Mouse (Mus musculus) heart, adult 2 months (tissue): Measurements from ENCODE around the gene Cacna2d1.

Source experiments
- CTCF ChIP-seq: fragments of 200-600 bp; IDR thresholded peaks from 2 replicates; pipeline ENCODE4 v1.8.1; 2022; ENCODE audit warnings: antibody characterized with exemption, mild to moderate bottlenecking, moderate library complexity
- EP300 ChIP-seq: fragments of 200-500 bp; IDR thresholded peaks from 2 replicates; pipeline ENCODE4 v1.6.1; 2011; ENCODE audit warnings: low read depth, low read length, control low read depth; ENCODE audit not compliant: insufficient read depth
- POLR2A ChIP-seq: fragments of 200-500 bp; IDR thresholded peaks from 2 replicates; pipeline ENCODE4 v1.6.1; 2011; ENCODE audit warnings: mild to moderate bottlenecking, low read depth, low read length, control low read depth; ENCODE audit not compliant: insufficient read depth

- TF ChIP-seq POLR2A (no peak), EP300 (no peak), CTCF (no peak)
Observed at GRCm38 (mm10) chr5:16373966-16374365, 439.5 kb downstream of the Cacna2d1 start.
